Mouse (Mus musculus) frontal cortex, adult (tissue): ENCODE data around the gene Hes3.
A peak's percentile ranks its signal among the peaks of the same experiment; 100 is the strongest.

Source experiments
- ATAC-seq: cut with Nextera tagmentation; 2 replicates; pipeline ENCODE4 v1.9.2; 2017; ENCODE audit warnings: mild to moderate bottlenecking, moderate library complexity, mixed read lengths; ENCODE audit not compliant: low TSS enrichment

Gene Hes3

DNA sequence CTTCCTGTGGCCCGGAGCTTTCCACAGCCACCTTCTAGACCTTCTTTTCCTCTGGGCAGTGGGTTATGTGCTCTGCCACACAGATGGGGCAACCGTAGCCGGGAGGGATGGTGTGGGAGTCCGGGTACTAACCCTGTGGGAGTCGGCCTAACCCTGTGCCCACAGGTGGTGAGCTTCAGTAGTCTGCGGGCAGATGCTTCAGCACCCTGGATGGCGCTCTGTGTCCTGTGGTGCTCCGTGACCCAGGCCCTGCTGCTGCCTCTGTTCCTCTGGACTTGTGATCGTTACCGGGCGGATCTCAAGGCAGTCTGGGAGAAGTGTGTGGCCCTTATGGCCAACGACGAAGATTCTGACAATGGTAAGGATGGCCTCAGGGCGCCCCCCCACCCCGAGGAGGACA lies 9.9 kb downstream of the Hes3 start:
- no peak for ATAC-seq

- peak; percentile 47; the same call in 1 of the 2 replicates for ATAC-seq
These were observed 12.5 kb downstream of the Hes3 start for GRCm38 (mm10) chr4:152278986-152279385.

- no peak for ATAC-seq
These were observed 13.5 kb downstream of the Hes3 start for GRCm38 (mm10) chr4:152277916-152278315.

DNA sequence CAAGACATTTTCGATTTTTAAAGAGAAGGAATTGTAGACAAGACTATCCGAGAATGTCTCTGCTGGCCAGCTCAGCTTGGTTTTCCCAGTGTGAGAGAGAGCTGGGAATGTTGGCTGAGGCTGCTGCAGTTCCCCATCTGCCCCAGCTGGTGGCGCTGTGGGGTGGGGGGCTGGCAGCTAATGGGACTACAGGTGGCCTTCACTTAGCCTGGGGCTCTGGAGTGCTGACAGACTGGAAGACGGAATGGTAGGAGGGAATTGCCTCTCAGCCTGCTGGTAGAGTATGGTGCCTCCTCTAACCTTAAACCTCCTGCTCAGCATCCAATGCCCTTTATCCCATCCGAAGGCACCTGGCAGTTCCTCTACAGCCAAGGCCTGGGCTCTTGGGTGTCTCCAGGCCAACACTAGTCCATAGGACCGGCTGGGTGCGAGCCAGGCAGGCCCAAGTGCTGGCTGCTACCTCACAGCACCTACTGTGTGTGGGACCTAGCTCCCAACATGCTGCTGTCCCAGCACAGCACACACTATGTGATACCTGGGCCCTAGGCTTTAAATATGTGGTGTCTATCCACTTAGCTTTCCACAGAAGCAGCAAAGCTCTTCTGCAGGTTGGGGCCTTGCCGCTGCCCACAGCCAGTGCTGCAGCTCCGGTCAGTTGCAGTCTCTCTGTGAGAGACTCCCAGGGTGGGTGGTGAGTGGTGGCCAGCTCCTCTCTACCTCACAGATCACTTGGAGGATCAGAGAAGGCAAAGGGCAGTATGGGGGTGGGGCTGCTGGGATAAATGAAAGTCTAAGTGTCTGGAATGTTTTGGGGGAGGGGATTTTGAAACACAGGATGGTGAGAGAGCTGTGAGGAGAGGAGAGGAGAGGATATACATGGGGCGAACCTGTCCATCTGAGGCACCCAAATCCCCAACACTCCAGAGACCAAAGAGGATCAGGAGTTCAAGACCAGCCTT lies 14.8 kb downstream of the Hes3 start:
- no peak for ATAC-seq

DNA sequence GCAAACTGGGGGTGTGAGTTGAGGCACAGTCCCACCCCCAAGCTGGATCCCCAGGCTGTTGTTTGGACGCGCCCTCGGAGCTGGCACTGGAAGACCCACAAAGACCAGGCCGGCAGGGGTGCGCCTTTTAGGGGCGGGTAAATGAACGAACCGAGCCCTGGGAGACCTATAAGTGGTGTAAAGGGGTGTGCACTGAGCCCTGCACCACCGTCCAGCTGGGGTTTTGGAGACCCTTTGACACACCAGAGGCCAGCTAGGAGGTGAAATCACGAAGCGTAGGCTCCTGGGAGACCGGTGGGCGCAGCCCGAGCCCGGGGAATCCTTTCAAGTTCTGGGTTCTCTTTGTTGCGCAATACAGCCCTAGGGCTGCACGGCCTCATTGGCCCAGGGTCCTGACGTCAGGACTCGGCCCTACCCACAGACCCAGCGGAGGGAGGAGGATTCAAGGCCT lies 16.8 kb downstream of the Hes3 start:
- ATAC-seq, result 0 out of 2 replicates have a peak, but pooled peaks have one; percentile 17

- peak; percentile 18 for ATAC-seq
These were observed 17.7 kb downstream of the Hes3 start, which contains the start of gene Gpr153 for GRCm38 (mm10) chr4:152273621-152274236. TSS of gene Gpr153 (plus strand) at chr4:152274232.

- no peak for ATAC-seq
These were observed 18.3 kb downstream of the Hes3 start for GRCm38 (mm10) chr4:152273191-152273590.

DNA sequence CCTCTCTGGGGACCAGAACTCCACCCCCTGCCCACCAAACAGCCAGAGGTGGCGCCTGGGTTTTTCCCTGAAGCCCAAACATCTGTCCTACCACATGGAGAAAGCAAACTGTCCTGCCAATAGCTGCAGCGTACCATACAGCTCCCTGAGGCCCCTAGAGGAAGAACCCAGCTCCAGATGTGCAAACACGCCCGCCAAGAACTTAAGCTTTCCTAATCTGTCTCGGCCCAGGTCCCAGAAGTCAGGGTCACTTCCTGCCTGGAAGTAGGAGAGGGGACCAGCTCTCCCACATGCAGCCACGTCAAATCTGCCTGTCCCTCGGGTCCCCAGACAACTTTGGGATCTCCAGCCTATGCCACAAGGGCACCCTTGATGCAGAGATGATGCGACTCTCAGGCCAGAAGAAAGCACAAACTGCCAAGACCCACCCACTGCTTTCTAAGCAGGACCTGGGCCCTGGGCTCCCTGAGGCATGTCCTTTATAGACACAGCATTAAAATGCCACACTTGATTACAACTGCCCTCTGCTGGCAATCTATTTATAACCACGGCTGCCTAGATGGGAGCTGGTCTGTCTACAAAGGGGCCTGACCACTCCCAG lies 18.9 kb downstream of the Hes3 start:
- ATAC-seq, result no peak

GRCm38 (mm10) chr4:152272006-152272405 lies 19.5 kb downstream of the Hes3 start:
- no peak for ATAC-seq

DNA sequence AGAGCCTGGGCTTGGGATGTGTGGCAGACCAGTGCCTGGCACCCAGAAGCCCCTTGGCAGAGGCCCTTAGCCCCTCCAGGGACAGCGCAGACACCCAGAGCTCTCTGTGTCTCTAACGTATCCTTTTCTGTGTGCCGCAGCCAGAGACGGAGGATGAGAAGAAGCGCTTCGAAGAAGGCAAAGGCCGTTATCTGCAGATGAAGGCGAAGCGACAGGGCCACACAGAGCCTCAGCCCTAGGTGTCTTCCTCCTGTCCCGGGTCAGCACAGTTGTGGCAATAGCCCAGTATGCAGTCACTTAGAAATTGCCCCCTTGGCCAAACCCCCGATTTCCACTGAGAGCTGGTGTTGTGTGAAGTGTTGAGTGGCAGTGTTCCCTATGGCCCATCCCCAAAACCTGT lies 20.1 kb downstream of the Hes3 start:
- ATAC-seq, result no peak

GRCm38 (mm10) chr4:152270599-152270998 lies 20.9 kb downstream of the Hes3 start:
- ATAC-seq, result no peak

GRCm38 (mm10) chr4:152269967-152270366 lies 21.5 kb downstream of the Hes3 start:
- ATAC-seq, result no peak

DNA sequence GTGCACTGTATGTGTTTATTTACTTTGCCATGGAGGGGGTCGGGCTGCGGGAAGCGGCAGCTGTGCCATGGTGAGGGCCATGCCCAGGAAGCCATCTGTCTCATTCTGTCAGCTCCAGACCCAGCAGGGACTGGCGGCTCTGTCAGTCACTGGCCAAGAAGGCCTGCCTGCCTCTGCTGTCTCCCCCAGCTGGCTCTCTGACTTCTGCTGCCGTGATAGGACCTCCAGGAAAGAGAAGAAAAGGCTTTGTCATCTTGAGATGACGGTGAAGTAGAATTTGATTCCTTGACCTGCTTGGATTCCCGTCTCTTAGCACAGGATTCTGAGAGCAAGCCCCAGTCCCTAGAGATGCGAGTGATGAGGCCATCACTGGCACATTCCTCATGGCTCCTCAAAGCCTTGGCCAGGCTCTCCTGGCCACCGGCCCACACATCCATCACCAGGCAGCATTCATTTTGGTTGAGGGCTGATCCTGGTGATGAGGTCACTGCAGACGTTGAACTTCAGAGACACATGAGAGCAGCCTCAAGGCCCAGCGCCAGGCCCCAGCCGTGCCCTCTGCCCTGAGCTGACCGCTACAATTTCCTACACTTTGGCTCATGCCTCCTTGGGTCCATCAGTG lies 23.6 kb downstream of the Hes3 start:
- ATAC-seq, result no peak

DNA sequence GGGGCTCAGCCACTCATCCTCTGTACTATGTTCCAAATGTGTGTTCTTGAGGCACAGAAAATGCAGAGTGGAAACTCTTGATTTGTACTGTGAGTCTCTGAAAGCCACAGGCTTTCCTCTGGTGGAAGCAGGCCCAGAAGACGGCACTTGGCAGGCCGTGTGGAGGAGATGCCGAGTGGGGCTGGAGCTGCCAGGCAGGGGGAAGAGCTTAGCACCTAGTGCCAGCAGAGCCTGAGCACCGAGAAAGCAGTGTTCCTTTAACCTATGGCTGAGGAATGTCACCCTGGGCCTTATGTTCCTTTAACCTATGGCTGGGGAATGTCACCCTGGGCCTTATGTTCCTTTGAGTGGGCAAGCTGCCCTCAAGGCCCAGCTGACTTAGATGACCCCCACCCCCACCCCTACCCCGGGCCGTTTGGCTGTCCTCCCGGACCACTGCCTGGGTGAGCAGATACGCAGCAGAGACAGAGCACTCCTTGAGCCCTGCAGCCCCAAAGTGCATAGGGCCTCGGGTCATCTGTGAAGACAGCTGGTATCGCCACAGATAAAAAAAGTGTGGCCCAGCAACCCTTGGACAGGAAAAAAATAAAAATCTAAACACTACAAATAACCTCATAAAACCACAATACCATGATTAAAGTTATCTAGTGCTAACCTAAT lies 25.1 kb downstream of the Hes3 start:
- peak; percentile 72 for ATAC-seq

DNA sequence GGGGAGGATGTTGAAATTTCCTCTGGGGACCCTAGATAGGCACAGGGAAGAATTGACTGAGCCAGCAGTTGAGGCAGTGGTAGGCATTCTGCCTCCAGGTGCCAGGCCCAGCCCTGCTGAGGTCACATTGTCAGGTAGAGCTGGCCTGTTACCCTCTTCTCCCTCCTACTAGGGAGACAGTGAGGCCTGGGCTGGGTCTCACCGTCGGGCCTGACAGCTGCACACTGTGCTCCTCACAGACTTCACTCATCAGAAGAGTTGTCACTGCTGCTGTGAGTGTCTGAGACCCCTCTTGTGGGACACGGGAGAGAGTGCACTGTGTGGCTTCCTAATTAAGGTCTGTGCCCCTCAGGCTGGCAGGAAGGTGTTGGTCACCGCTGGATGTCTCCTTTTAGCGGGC lies 25.7 kb downstream of the Hes3 start:
- ATAC-seq, result no peak

- no peak for ATAC-seq
These were observed 26.4 kb downstream of the Hes3 start for GRCm38 (mm10) chr4:152264867-152265568.

GRCm38 (mm10) chr4:152264177-152264530 lies 27.3 kb downstream of the Hes3 start:
- no peak for ATAC-seq

DNA sequence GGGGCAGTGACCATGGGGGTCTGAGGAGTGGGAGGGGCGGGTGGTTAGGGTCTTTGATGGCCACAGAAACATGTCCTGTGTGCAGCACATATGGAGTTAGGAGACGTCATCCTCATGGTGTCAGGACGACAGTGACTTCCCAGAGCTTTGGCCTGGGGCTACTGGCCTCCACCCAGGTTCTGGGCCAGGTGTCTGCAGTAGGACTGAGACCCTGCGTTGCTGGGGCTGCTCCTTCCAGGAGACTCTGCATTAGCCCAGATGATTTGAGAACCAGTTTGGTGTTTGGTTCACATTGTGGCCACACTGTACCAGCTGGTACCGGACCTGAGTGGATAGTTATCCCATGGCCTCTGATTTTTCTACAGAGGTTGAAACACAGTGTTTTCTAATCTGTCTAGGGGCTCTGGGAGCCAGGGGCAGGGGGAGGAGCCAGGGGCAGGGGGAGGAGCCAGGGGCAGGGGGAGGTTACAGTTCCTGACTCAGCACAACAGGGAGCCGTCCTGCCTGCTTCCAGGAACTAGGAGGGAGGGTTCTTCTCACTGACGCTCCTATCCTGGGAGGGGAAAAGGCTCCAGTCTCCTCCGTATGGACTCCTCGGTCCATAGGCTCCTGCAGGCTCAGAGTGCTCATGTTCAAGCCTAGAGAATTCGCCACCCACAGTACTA lies 27.8 kb downstream of the Hes3 start:
- no peak for ATAC-seq

GRCm38 (mm10) chr4:152263089-152263488 lies 28.4 kb downstream of the Hes3 start:
- ATAC-seq, result no peak

DNA sequence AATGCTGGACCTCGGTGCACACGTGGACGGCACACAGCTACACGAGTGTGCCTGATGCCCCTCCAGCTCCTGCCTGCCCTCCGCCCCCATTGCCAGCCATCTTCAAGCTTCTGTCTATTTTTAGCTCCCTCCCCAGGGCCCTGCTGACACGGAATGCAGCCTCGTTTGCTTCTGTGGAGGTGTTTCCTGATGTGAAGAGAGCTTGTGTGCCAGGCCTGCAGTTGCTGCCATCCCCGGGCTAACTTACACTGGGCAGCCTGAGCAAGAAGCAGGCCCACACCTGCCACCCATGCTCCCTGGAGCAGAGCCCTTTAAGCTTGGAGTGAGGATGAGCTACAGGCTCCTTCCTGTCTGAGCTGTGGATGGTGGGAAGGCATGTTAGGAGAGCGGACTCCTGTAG lies 29.3 kb downstream of the Hes3 start:
- no peak for ATAC-seq
